Mouse (Mus musculus) urinary bladder, postnatal 4 days (tissue): ENCODE data around the gene Gm16506.
"Not testable (repeated sequence)": the region's sequence is repeated elsewhere in the genome, so short reads cannot be mapped to it uniquely, and the experiment has no call there.

ENCODE experiments used
- DNase-seq, 2 experiments: peaks; one replicate each; pipeline ENCODE4 v3.0.0; 2021 to 2022; ENCODE audit warnings: low spot score in 2 of 2

Gene Gm16506

GRCm38 (mm10) chr14:43727385-43727784 lies at the start of gene Gm16506:
Gene Gm16506, minus strand, starts transcription at chr14:43727485.
- DNase-seq: not testable (repeated sequence)

- not testable (repeated sequence) for DNase-seq
Observed at GRCm38 (mm10) chr14:43747566-43747965, 20.3 kb upstream of the Gm16506 start, which contains the start of gene Gm6526. Gene Gm6526, plus strand, starts transcription at chr14:43747866.

GRCm38 (mm10) chr14:43697621-43698020 lies 29.7 kb downstream of the Gm16506 start, which contains the start of gene Gm7324:
Gene Gm7324, plus strand, starts transcription at chr14:43697828.
- DNase-seq: not testable (repeated sequence)

GRCm38 (mm10) chr14:43677099-43677498 lies 50.2 kb downstream of the Gm16506 start, which contains the start of gene Gm8165:
Gene Gm8165, minus strand, starts transcription at chr14:43677199.
- not testable (repeated sequence) for DNase-seq
